Mouse (Mus musculus) liver, postnatal 0 days (tissue): ENCODE results near the gene Utp15.

Source experiments
- CTCF ChIP-seq: sonication (generic); IDR thresholded peaks from 2 replicates; pipeline ENCODE4 v1.5.1; 2016; ENCODE audit warnings: antibody characterized with exemption, low read depth
- EP300 ChIP-seq: IDR thresholded peaks from 2 replicates; pipeline ENCODE4 v1.6.1; 2016; ENCODE audit warnings: antibody characterized with exemption, low read depth, mild to moderate bottlenecking

- no peak for TF ChIP-seq CTCF
- no peak for TF ChIP-seq EP300
These were observed 61.4 kb downstream of the Utp15 start for GRCm38 (mm10) chr13:98201436-98201835.
